Mouse (Mus musculus) left cerebral cortex, adult 8-10 months (tissue): Measurements from ENCODE around the gene Rtn3. TPM values are rescaled to one million over a fixed set of nuclear protein-coding genes. Genes with fewer than 3 reads are reported as not detected.
"Not testable (repeated sequence)": the region's sequence is repeated elsewhere in the genome, so short reads cannot be mapped to it uniquely, and the experiment has no call there.

Experiments
- DNase-seq, 2 experiments: peaks; one replicate each; pipeline ENCODE4 v3.0.0; 2022; ENCODE audit warnings: low spot score in 2 of 2
- total RNA-seq, 4 experiments: library from RNA; stranded (reverse); gene quantifications; 2 replicates each; pipeline ENCODE4 v1.2.4; 2022

The Rtn3 gene
- total RNA-seq, 4 experiments from 2014 or later: 773 to 859 (median 828) TPM

DNA sequence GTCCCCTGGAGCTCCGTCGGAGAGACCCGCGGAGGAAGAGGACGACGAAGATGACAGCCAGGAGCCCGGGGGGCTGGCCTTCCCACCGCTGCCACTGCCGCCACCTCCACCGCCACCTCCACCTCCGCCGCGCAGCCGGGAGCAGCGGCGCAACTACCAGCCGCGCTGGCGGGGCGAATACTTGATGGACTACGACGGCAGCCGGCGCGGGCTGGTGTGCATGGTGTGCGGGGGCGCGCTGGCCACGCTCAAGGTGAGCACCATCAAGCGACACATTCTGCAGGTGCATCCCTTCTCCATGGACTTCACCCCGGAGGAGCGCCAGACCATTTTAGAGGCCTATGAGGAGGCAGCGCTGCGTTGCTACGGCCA, 60.4 kb downstream of the Rtn3 start:
- no peak for DNase-seq

GRCm38 (mm10) chr19:7421602-7422591, 61.2 kb downstream of the Rtn3 start:
- DNase-seq: peak; percentile 43 to 78

DNA sequence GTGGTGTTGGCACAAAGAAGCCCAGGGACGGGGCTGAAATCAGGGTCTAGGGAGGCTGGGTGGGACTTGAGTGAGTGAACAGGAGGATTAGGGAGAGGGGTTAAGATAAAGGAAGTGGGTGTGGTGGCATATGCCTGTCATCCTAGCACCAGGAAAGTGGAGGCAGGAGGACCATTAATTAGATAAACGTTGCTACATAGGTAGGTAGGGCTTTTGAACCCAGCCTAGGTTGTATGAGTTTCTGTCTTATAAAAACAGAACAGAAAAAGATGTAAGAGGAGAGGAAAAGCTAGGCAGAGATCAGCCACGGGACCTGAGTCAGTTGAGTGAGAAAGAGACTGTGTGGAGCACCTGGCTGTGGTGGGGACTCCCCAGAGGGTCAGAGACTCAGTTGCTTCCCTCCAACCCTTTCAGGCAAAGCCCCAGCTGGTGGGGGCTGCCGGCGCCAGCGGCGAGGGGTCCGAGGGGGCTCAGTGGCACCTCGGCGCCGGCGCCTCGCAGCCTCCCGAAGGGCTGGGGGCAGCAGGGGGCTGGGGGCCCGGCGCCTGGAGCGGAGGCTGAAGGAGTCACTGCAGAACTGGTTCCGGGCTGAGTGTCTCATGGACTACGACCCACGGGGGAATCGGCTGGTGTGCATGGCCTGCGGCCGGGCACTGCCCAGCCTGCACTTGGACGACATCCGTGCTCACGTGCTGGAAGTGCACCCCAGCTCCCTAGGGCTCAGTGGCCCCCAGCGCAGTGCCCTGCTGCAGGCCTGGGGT, 62.1 kb downstream of the Rtn3 start:
- no peak for DNase-seq

GRCm38 (mm10) chr19:7420108-7420507, 63.0 kb downstream of the Rtn3 start:
- DNase-seq: no peak

GRCm38 (mm10) chr19:7419134-7419533, 63.9 kb downstream of the Rtn3 start:
- no peak for DNase-seq

DNA sequence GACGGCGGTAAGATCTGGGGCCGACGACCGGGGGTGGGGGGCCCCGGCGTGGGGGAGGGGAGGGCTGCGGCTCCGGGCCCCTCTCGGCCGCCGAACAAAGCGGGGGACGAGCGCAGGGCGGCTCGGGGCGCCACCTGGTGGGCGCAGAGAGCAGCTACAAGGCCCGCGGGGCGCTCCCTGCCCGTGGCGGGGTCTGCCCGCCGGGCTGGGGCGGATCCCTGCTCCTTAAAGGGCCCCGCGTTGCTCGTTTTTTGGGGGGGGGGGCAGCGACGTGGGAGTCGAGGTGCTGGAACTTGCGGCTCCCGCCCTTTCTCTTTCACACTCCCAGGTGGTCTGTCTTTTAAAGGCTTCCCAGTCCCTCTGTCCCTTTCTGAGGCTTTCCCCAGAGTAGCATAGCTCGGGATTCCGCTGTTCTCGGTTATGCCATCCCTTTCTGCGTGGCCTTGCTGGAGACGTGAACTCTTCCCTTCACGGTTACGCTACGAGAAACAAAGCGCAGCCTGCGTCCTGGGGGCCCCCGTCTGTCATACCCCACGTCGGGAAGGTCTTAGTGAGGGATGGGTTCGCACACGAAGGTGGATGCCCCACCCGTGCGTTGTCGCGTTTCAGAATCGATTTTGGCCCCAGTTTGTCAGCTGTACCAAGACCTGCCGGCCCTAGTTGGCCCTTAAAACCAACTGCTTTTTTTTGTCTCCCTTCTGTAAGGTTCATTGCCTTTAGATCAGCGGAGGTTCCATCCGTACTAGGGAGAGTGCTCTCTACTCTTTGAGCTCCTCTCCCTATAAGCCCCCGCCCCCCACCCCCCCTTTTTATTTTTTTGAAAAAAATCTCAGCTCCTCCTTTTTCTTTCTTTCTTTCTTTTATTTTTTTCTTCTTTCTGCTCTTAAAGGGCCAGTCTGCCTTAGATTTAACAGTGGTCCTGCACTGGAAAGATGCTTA, 64.9 kb downstream of the Rtn3 start:
- peak in 1 of 2 experiments; percentile 36 for DNase-seq

DNA sequence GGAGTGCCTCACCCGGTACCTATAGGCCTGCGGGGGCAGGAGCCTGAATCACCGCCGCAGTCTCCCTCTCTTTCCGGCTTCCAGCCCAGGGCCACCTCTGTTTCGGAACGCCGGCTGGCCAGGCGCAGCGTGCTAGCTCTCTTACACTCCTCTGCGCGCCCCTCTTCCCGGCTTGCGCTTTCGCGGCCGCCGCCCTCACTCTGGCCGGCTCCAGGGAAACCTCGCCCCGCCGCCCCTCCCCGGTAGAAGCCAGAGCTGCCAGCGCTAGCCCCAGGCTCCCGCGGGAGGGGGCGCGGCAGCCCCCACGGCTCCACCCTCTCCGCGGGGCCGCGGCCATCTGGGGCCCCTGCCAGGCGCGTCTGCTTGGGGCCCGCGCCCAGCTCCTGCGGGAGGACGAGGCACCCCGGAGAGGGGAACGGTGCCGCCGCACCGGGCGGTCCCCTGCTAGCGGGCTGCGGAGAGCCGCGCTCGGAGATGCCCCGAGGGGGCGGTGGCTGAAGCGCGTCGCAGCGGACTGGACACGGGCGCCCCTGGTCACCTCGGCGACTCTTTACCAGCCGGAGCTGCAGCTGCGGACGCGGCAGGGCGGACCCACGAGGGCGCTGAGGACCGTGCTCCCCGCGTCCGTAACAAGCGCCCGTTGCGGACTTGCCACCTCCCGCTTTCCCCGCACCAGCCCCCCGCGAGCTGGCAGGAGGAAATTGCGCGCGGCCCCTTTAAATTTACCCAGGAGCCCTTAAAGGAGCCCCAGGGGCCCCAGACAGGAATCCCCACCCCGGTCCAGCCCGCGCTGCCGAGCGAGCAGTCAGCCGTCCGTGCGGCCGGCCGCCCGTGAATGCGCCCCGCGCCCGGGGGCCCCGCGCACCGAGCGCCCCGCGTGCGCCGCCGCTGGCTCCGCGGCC, 66.0 kb downstream of the Rtn3 start, which contains the start of gene 2700081O15Rik:
TSS of gene 2700081O15Rik (plus strand) at position 792 of the 902 bp plus-strand sequence.
- DNase-seq: peak; percentile 37 to 58

GRCm38 (mm10) chr19:7415916-7416833, 66.9 kb downstream of the Rtn3 start:
- DNase-seq: no peak

GRCm38 (mm10) chr19:7412361-7412760, 70.7 kb downstream of the Rtn3 start:
- no peak for DNase-seq

DNA sequence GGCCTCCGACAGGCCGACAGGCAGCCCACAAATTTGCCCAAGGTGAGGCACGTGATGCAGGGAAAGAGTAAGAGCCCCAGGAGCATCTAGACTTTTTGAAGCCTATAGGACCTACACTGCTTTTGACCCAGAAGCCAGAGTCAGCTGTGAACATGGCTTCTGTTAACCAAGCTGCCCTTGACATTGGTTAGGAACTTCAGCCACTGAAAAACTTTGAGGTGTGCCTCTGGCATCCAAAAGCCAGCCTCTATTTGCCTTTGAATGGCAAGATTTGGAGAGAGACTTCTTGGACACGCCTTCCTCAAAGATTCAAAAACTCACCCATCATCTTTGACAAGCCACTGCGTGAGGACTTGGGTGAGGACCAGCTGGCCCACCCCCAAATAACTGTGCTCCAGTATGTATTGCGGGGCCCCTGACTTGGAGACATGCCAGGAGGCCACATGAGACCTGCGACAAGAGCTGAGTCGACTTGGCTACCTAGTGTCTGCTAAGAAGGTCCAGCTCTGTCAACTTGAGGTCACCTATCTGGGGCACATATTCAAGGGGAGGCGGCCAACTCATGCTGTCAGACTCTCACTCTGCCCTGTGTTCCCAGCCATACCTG, 78.4 kb downstream of the Rtn3 start:
- DNase-seq: no peak

GRCm38 (mm10) chr19:7400635-7401034, 82.4 kb downstream of the Rtn3 start:
- DNase-seq: no peak

DNA sequence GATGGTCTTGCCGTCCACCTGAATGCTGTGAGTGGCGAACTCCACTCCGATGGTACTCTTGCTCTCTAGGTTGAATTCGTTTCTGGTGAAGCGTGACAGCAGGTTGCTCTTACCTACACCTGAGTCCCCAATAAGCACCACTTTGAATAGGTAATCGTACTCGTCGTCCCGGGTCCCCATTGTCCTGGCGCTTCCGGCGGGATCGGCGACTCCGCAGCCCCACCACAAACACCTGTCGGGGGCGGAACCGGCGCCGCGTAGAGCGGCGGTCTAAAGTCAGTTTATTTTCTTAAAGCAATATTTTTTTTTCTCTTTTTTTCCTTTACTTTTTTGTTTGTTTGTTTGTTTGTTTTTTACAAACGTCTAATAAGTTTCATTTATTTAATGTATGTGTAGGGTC, 84.2 kb downstream of the Rtn3 start:
- DNase-seq: not testable (repeated sequence)

GRCm38 (mm10) chr19:7396867-7397826, 85.9 kb downstream of the Rtn3 start:
- DNase-seq: not testable (repeated sequence)

DNA sequence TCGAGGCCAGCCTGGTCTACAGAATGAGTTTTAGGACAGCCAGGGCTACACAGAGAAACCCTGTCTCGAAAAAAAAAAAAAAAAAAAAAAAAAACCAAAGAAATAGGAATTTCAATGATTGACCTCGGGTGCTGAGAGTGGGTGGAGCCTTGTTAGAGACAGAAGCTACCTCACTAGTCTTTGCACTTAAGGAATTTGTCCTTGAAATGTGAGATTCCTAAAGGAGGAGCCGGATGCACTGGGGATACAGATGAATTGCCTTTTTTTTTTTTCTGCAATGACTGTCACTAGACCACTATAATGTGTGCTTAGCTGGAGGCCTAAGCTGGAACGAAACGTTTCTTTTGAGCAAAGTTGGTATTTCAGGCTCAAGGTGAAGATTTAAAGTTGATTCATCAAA, 94.6 kb downstream of the Rtn3 start:
- DNase-seq: no peak

DNA sequence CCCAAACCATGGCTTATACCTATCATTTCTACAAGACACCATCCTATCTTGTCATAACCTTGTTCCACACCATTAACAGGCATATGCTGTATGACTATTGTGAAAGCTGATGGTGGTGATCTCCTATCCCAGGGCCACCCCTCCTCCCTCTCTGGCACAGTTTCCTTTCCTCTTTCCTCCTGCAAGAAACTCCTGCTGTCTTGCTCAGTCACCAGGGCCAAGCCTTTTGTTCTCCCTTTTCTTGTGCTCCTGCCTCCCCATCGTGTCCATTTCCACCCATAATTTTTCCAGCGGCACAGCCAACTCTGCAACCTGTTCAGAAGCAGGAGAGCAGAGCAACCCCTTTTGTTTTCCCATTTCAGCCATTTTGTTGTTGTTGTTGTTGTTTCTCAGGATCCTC, 97.0 kb downstream of the Rtn3 start:
- no peak for DNase-seq

- DNase-seq: peak; percentile 96 to 99
These were observed 99.9 kb downstream of the Rtn3 start, which contains the start of gene Spindoc for GRCm38 (mm10) chr19:7382903-7383865. Spindoc (minus strand) TSS chr19:7382994.
